Mouse (Mus musculus) midbrain, embryonic 16.5 days (tissue): Measurements from ENCODE around the gene Vmn1r229. TPM values are rescaled to one million over a fixed set of nuclear protein-coding genes. Genes with fewer than 3 reads are reported as not detected.

Experiments used
- ATAC-seq: fragments of 200-750 bp; cut with Nextera tagmentation; 2 replicates; pipeline ENCODE4 v1.8.0; 2017; ENCODE audit warnings: moderate TSS enrichment
- H3K27ac ChIP-seq: fragments of 300-500 bp; sonication (generic); 2 replicates; pipeline ENCODE4 v1.5.1; 2014; ENCODE audit warnings: mild to moderate bottlenecking, low read length, mixed read lengths
- H3K27me3 ChIP-seq: fragments of 300-500 bp; sonication (generic); 2 replicates; pipeline ENCODE4 v1.6.1; 2014; ENCODE audit warnings: low read depth, low read length, mixed read lengths; ENCODE audit not compliant: control insufficient read depth, insufficient read depth
- H3K36me3 ChIP-seq: fragments of 300-500 bp; sonication (generic); 2 replicates; pipeline ENCODE4 v1.6.1; 2014; ENCODE audit warnings: mild to moderate bottlenecking, low read length, moderate library complexity, mixed read lengths; ENCODE audit not compliant: control insufficient read depth, insufficient read depth
- H3K4me1 ChIP-seq: fragments of 300-500 bp; sonication (generic); 2 replicates; pipeline ENCODE4 v1.6.1; 2014; ENCODE audit warnings: mild to moderate bottlenecking, low read length, mixed read lengths; ENCODE audit not compliant: control insufficient read depth, insufficient read depth
- H3K4me2 ChIP-seq: fragments of 300-500 bp; sonication (generic); 2 replicates; pipeline ENCODE4 v1.6.1; 2014; ENCODE audit warnings: mild to moderate bottlenecking, low read length, mixed read lengths
- H3K4me3 ChIP-seq: fragments of 300-500 bp; sonication (generic); 2 replicates; pipeline ENCODE4 v1.5.1; 2014; ENCODE audit warnings: low read depth, mild to moderate bottlenecking, low read length, moderate library complexity, mixed read lengths
- H3K9ac ChIP-seq: fragments of 300-500 bp; sonication (generic); 2 replicates; pipeline ENCODE4 v1.6.1; 2014; ENCODE audit warnings: low read depth, low read length, mixed read lengths
- H3K9me3 ChIP-seq: fragments of 300-500 bp; sonication (generic); replicated peaks from 2 replicates; pipeline ENCODE4 v1.6.1; 2014; ENCODE audit warnings: mild to moderate bottlenecking, low read length, mixed read lengths; ENCODE audit not compliant: control insufficient read depth, poor library complexity, severe bottlenecking
- WGBS: fragments of 180-500 bp; shearing (Covaris S2); extraction: QIAGEN DNeasy Blood & Tissue Kit; methylation state at CpG from one replicate; pipeline ENCODE4 v1.1.7; 2014; 5-methylcytosine and 5-hydroxymethylcytosine counted together
- polyA plus RNA-seq: library from polyadenylated mRNA; unstranded; fragments of >200 nt; fragmentation: Nextera tagmentation; extraction: Ambion mirVana; gene quantifications from 2 replicates; pipeline ENCODE4 v1.2.1, GENCODE M21; 2015

The Vmn1r229 gene
- polyA plus RNA-seq, result 0.01 TPM in 1 of 2 replicates, not detected in the other

GRCm38 (mm10) chr17:20811255-20811654, at the start of gene Vmn1r229:
Gene Vmn1r229 (plus strand): TSS chr17:20811555.
- no peaks in the 10 kb centered on the region; the same call in 1 of the 2 replicates for H3K9me3 ChIP-seq
- WGBS, result 64% methylated on average over 1 of the region's 1 CpGs
- H3K27ac ChIP-seq, result no peak within 1 kb of the TSS
- H3K27me3 ChIP-seq, result no peaks in the 10 kb centered on the region
- H3K9ac ChIP-seq, result no peak within 1 kb of the TSS
- H3K4me1 ChIP-seq, result no peaks in the 10 kb centered on the region
- no peak for ATAC-seq
- no peak within 1 kb of the TSS for H3K4me3 ChIP-seq
- H3K4me2 ChIP-seq, result no peak within 1 kb of the TSS
- H3K36me3 ChIP-seq, result no peaks in the 10 kb centered on the region

DNA sequence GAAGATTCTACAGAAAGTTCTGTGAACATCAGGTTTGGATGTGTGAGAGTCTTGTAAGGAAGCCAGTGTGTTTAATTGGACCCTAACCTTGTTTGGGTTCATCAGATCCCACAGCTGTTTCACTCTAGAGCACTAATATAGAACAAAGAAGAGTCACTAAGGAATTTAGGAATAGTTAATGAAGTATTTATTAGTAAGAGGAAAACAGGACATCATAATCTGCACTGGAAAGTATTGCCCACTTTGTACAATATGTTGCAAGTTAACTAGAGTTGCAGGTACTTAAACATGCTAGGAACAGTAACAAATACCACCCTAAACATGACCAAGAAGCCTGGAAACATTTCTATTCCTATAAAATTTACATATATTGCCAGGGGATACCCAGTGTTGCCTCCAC, 25.3 kb upstream of the Vmn1r229 start, which contains the start of gene Vmn1r228:
Gene Vmn1r228 (minus strand): TSS at position 101 of the 400 bp plus-strand sequence.
- Histone ChIP-seq H3K36me3 (no peaks in the 10 kb centered on the region), H3K4me3 (no peak within 1 kb of the TSS), H3K27me3 (no peaks in the 10 kb centered on the region), H3K27ac (no peak within 1 kb of the TSS), H3K4me1 (no peaks in the 10 kb centered on the region), H3K4me2 (no peak within 1 kb of the TSS), H3K9ac (no peak within 1 kb of the TSS), H3K9me3 (peaks cover 17% of the 10 kb centered on the region)
- ATAC-seq, result no peak

DNA sequence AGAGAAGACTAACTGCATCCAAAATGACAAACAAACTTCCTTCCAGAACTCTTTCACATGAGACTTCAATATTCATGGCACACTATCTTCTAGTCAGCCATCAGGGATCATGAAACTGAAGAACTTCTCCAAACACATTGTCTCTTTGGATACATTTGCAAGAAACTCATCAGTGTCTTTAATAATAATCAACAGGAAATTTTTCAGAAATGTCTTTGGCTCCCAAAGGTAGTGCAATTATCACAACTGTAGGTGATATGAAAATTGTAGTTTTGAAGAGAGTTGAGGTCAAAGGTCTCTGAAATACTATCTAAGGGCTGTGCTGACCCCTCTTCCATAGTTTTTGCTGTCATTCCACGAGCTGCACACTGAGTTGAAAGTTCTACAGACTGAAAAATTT, 28.8 kb downstream of the Vmn1r229 start, which contains the start of gene Vmn1r230:
Gene Vmn1r230 (plus strand): TSS at position 301 of the 400 bp plus-strand sequence.
- no peak within 1 kb of the TSS for H3K4me3 ChIP-seq
- ATAC-seq, result no peak
- no peaks in the 10 kb centered on the region for H3K4me1 ChIP-seq
- no peaks in the 10 kb centered on the region for H3K9me3 ChIP-seq
- WGBS, result 7% methylated on average over 1 of the region's 1 CpGs
- no peak within 1 kb of the TSS for H3K27ac ChIP-seq
- H3K27me3 ChIP-seq, result no peaks in the 10 kb centered on the region
- H3K9ac ChIP-seq, result no peak within 1 kb of the TSS
- H3K36me3 ChIP-seq, result no peaks in the 10 kb centered on the region
- H3K4me2 ChIP-seq, result no peak within 1 kb of the TSS

Other genes with a start within 250 kb of the Vmn1r229 start
- gene Vmn2r109, start 246.8 kb upstream of the Vmn1r229 start, polyA plus RNA-seq, result not detected in 2 replicates
- gene Vmn2r110, start 215.1 kb upstream of the Vmn1r229 start, polyA plus RNA-seq, result not detected in 2 replicates
- not detected in 2 replicates for gene Fpr-rs3, start 186.7 kb upstream of the Vmn1r229 start, polyA plus RNA-seq
- not detected in 2 replicates for gene Vmn1r226, start 128.7 kb upstream of the Vmn1r229 start, polyA plus RNA-seq
- gene Vmn1r227, start 81.7 kb upstream of the Vmn1r229 start, polyA plus RNA-seq, result not detected in 2 replicates
- not detected in 2 replicates for gene Vmn1r228, start 25.4 kb upstream of the Vmn1r229 start, polyA plus RNA-seq
- gene Vmn1r230, start 28.9 kb downstream of the Vmn1r229 start, polyA plus RNA-seq, result not detected in 2 replicates
- gene Vmn1r231, start 93.5 kb downstream of the Vmn1r229 start, polyA plus RNA-seq, result not detected in 2 replicates
- not detected in 2 replicates for gene Vmn1r232, start 108.2 kb downstream of the Vmn1r229 start, polyA plus RNA-seq
- 746 and 783 TPM in 2 replicates for gene Ppp2r1a, start 133.8 kb downstream of the Vmn1r229 start, polyA plus RNA-seq
- not detected in 2 replicates for gene Vmn1r233, start 184.9 kb downstream of the Vmn1r229 start, polyA plus RNA-seq
- gene Zfp160, start 197.3 kb downstream of the Vmn1r229 start, polyA plus RNA-seq, result 17.1 and 18.8 TPM in 2 replicates